Mouse (Mus musculus) lung, postnatal 0 days (tissue): ENCODE results near the gene N4bp2. TPM values are rescaled to one million over a fixed set of nuclear protein-coding genes. Genes with fewer than 3 reads are reported as not detected.
"Not testable (repeated sequence)": the region's sequence is repeated elsewhere in the genome, so short reads cannot be mapped to it uniquely, and the experiment has no call there.

ENCODE experiments used
- ATAC-seq: fragments of 200-750 bp; cut with Nextera tagmentation; 2 replicates; pipeline ENCODE4 v1.8.0; 2017; ENCODE audit warnings: moderate library complexity
- DNase-seq: peaks from one replicate; pipeline ENCODE4 v3.0.0-alpha.2; 2016; ENCODE audit warnings: low spot score
- H3K27ac ChIP-seq: fragments of 300-500 bp; sonication (generic); 2 replicates; pipeline ENCODE4 v1.5.1; 2014; ENCODE audit warnings: antibody characterized with exemption, mild to moderate bottlenecking, low read length, mixed read lengths
- H3K27me3 ChIP-seq: fragments of 300-500 bp; sonication (generic); replicated peaks from 2 replicates; pipeline ENCODE4 v1.6.1; 2014; ENCODE audit warnings: low read length, mixed read lengths; ENCODE audit not compliant: insufficient read depth
- H3K36me3 ChIP-seq: fragments of 300-500 bp; sonication (generic); 2 replicates; pipeline ENCODE4 v1.6.1; 2014; ENCODE audit warnings: low read length, mixed read lengths; ENCODE audit not compliant: insufficient read depth
- H3K4me1 ChIP-seq: fragments of 300-500 bp; sonication (generic); 2 replicates; pipeline ENCODE4 v1.6.1; 2014; ENCODE audit warnings: antibody characterized with exemption, low read depth, low read length, mixed read lengths; ENCODE audit not compliant: insufficient read depth
- H3K4me2 ChIP-seq: fragments of 300-500 bp; sonication (generic); replicated peaks from 2 replicates; pipeline ENCODE4 v1.6.1; 2014; ENCODE audit warnings: low read depth, mild to moderate bottlenecking, low read length, moderate library complexity, mixed read lengths
- H3K4me3 ChIP-seq: fragments of 300-500 bp; sonication (generic); 2 replicates; pipeline ENCODE4 v1.5.1; 2014; ENCODE audit warnings: low read depth, low read length
- H3K9ac ChIP-seq: fragments of 300-500 bp; sonication (generic); replicated peaks from 2 replicates; pipeline ENCODE4 v1.6.1; 2014; ENCODE audit warnings: low read depth, mild to moderate bottlenecking
- H3K9me3 ChIP-seq: fragments of 300-500 bp; sonication (generic); 2 replicates; pipeline ENCODE4 v1.6.1; 2016; ENCODE audit warnings: low read length, mixed read lengths
- CTCF ChIP-seq: IDR thresholded peaks from 2 replicates; pipeline ENCODE4 v1.5.1; 2016; ENCODE audit warnings: antibody characterized with exemption, mild to moderate bottlenecking
- EP300 ChIP-seq: IDR thresholded peaks from 2 replicates; pipeline ENCODE4 v1.6.1; 2016; ENCODE audit warnings: antibody characterized with exemption, mild to moderate bottlenecking, control low read depth
- WGBS: fragments of 180-500 bp; shearing (Covaris S2); extraction: QIAGEN DNeasy Blood & Tissue Kit; methylation state at CpG from one replicate; pipeline ENCODE4 v1.1.7; 2014; 5-methylcytosine and 5-hydroxymethylcytosine counted together
- polyA plus RNA-seq: library from polyadenylated mRNA; unstranded; fragments of >200 nt; fragmentation: Nextera tagmentation; extraction: Ambion mirVana; gene quantifications from 2 replicates; pipeline ENCODE4 v1.2.1, GENCODE M21; 2015

Gene N4bp2
- polyA plus RNA-seq = 7.0 and 7.5 TPM in 2 replicates

DNA sequence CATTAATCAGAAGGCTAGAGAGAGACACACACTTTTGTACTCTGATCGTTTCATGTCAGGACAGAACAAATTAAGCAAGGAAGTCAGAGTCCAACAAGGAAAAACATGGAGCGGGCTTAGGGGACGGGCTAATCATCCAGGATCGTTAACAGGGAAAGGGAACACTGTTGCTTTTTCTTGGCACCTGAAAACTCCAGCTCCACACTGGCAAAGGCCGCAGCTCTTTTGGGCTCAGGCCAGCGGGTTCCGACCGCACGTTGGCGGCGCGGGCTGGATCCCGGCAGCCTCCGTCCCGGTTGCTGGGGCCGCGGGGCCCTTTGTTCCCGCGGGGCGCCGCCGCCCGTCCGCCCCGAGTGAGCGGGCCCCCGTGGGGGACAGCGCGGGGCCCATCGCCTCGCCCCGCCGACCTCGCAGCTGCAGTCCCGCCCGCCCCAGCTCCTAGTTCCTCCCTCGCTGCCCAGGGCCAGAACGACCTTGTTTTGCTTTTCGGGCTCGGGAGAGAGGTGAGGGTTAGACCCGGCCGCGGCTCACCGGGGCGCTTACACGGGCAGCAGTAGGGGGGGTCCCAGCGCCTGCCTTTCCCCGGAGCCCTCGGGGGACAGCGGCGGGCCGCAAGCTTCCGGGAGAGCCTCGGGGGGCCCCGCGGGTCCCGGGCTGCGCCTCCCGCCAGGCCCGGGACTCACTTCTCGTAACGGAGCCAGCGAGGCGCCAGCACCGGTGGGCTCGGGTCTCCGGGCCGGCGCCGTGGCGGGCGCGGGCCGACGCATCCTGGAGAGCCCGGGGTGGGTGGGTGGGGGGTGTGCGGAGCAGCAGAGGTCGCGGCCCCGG is at the start of gene N4bp2:
Gene N4bp2 (plus strand): TSS at position 434 of the 828 bp plus-strand sequence.
- H3K4me3 ChIP-seq = peak within 1 kb of the TSS; percentile 99
- WGBS = 0% methylated on average over 42 of the region's 80 CpGs
- H3K9ac ChIP-seq = peak within 1 kb of the TSS; percentile 99
- no peaks in the 10 kb centered on the region for H3K4me1 ChIP-seq
- H3K36me3 ChIP-seq = no peaks in the 10 kb centered on the region
- no peaks in the 10 kb centered on the region for H3K27me3 ChIP-seq
- peak; percentile 75 for DNase-seq
- peak within 1 kb of the TSS; percentile 100 for H3K27ac ChIP-seq
- peak within 1 kb of the TSS; percentile 78 for H3K4me2 ChIP-seq
- TF ChIP-seq CTCF = no peak
- no peak for TF ChIP-seq EP300
- ATAC-seq = peak; percentile 18
- H3K9me3 ChIP-seq = no peaks in the 10 kb centered on the region

DNA sequence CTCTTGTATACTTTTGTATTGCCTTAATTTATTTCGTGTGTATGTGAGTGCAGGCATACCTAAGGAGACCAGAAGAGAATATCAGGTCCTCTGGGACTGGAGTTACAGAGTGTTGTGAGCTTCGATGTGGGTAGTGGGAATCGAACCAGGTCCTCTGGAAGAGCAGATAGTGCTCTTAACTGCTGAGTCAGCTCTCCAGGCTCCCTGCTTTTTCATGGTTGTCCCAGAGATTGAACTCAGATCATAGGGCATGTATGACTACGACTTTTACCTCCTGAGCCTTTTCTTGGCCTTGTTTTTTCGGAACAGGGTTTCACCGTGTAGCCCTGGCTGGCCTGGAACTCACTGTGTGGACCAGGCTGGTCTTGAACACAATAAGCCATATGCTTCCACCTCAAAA is 48.2 kb upstream of the N4bp2 start:
- 82% methylated on average over 6 of the region's 6 CpGs for WGBS
- no peak overlapping the region for H3K4me3 ChIP-seq
- no peak for ATAC-seq
- no peaks in the 10 kb centered on the region for H3K4me1 ChIP-seq
- H3K27me3 ChIP-seq = no peaks in the 10 kb centered on the region
- TF ChIP-seq CTCF (no peak), EP300 (no peak)
- no peaks in the 10 kb centered on the region for H3K36me3 ChIP-seq
- no peak overlapping the region for H3K9ac ChIP-seq
- H3K4me2 ChIP-seq = no peak overlapping the region
- H3K27ac ChIP-seq = no peak overlapping the region
- H3K9me3 ChIP-seq = no peaks in the 10 kb centered on the region
- no peak for DNase-seq

DNA sequence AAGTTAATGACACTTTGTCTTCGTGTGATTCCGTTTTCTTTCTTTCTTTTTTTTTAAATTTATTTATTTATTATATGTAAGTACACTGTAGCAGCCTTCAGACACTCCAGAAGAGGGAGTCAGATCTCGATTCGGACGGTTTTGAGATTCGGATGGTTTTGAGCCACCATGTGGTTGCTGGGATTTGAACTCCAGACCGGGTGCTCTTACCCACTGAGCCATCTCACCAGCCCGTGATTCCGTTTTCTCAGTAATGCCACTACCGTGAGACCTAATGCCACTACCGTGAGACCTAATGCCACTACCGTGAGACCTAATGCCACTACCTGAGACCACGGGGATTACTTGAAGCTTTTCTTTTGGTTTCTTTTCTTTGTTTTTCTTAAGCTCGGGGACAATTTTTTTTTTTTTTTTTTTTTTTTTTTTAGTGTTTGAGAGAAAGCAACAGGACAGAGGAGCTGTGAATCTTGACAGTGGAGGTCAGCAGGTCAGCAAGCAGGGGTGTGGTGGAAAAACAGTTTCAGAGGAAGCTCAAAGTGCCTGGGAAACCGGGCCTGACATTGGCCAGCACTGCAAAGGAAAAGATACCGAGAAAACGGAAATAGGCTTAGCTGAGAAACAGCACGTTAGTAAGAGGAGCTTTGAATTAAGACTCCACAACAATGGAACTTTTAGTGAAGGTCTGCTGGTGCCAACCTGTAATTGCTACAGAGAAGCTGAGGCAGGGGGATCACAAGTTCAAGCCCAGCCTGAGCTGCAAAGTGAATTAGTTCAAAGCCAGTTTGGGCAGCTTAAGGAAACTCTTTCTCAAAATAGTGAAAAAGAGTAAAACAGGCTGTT is 46.0 kb upstream of the N4bp2 start:
- H3K9ac ChIP-seq = no peak overlapping the region
- H3K4me2 ChIP-seq = no peak overlapping the region
- H3K4me1 ChIP-seq = no peaks in the 10 kb centered on the region
- no peak overlapping the region for H3K27ac ChIP-seq
- no peak for TF ChIP-seq EP300
- TF ChIP-seq CTCF = no peak
- no peak overlapping the region for H3K4me3 ChIP-seq
- H3K27me3 ChIP-seq = no peaks in the 10 kb centered on the region
- ATAC-seq = no peak
- no peak for DNase-seq
- H3K36me3 ChIP-seq = no peaks in the 10 kb centered on the region
- no peaks in the 10 kb centered on the region for H3K9me3 ChIP-seq
- 76% methylated on average over 18 of the region's 18 CpGs for WGBS

DNA sequence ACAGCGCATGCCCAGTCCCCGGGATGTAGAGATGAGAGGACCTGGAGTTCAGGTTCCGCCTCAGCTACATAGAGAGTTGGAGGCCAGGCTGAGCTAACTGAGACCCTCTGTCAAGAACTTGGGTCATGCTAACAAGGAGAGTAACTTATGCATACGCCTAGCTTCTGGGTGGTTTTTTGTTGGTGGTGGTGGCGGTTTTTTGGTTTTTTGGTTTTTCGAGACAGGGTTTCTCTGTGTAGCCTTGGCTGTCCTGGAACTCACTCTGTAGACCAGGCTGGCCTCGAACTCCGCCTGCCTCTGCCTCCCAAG is 45.5 kb upstream of the N4bp2 start:
- not testable (repeated sequence) for H3K4me1 ChIP-seq, H3K27ac ChIP-seq
- 93% methylated on average over 8 of the region's 8 CpGs for WGBS

DNA sequence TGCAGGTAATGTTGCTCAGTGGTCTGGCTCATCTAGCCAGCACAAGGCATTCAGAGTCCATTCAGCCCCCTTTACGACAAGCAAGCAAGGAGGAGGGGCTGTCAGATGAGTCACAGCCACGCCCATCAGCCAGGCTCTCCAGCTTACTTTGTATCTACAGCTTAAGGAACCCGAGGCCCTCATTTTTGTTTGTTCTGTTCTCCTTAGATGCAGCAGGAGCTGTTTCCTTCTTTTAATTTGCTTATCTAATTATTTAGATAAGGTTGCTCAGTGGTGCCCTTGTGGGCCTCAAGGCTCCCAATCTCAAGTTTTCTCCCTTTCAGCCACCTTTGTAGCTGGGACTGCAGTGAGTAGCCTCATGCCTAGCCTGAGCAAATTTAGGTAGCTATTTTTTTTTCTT is 45.0 kb upstream of the N4bp2 start:
- WGBS = 19% methylated on average over 3 of the region's 3 CpGs
- no peak overlapping the region for H3K4me3 ChIP-seq
- no peak overlapping the region for H3K4me2 ChIP-seq
- no peaks in the 10 kb centered on the region for H3K27me3 ChIP-seq
- H3K36me3 ChIP-seq = no peaks in the 10 kb centered on the region
- DNase-seq (peak; percentile 32), ATAC-seq (peak; percentile 37; the same call in 1 of the 2 replicates)
- H3K27ac ChIP-seq = no peak overlapping the region
- TF ChIP-seq EP300 (no peak), CTCF (no peak)
- H3K9ac ChIP-seq = no peak overlapping the region
- H3K9me3 ChIP-seq = no peaks in the 10 kb centered on the region
- no peaks in the 10 kb centered on the region for H3K4me1 ChIP-seq

More for the DNA sequence above, 45.5 kb upstream of the N4bp2 start:
- DNase-seq, H3K36me3 ChIP-seq, H3K9me3 ChIP-seq, H3K9ac ChIP-seq, H3K27me3 ChIP-seq, H3K4me2 ChIP-seq, ATAC-seq, H3K4me3 ChIP-seq: not testable (repeated sequence)

DNA sequence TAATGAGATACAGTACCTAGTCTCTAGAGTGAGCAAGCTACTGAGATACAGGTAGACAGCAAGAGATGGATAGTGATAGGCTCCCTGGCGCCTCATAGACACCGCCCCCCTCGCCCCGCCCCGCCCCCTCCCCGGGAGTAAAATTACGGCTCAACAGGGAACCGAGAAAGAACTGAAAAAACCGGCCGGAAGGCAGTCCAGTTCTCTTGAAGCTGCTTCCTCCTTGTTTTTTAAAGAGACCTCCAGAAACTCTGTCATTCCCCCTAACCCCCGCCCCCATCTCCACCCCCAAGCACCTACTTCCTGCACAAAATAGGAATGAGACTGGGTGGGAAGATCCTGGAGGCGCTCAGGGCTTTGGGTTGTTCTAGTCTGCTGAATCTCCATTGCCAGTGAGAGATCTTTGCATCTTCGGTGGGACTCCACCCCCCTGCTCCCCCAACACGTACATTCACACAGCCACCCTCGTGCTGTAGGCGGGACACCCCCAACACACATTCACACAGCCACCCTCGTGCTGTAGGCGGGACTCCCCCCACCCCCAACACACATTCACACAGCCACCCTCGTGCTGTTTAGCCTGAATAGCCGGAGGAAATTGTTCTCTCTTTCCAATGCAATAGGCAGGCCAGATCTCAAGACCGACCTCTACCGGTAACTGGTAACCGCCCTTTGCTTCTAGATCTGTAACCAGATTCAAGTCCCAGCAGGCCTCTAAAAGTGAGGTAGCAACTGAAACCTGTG is 38.8 kb upstream of the N4bp2 start:
- ATAC-seq (peak; percentile 91), DNase-seq (peak; percentile 93)
- Histone ChIP-seq H3K9me3 (no peaks in the 10 kb centered on the region), H3K4me1 (no peaks in the 10 kb centered on the region), H3K9ac (no peak overlapping the region; the same call in 1 of the 2 replicates), H3K27ac (peak overlapping the region; percentile 86), H3K4me3 (peak overlapping the region; percentile 40), H3K4me2 (peak overlapping the region; percentile 66), H3K36me3 (no peaks in the 10 kb centered on the region), H3K27me3 (no peaks in the 10 kb centered on the region)
- under 1% methylated on average over 23 of the region's 23 CpGs for WGBS
- no peak for TF ChIP-seq EP300
- TF ChIP-seq CTCF = peak; percentile 67
